ENCODE assay signal across 16 mouse cellular contexts in the genomic region with DNA sequence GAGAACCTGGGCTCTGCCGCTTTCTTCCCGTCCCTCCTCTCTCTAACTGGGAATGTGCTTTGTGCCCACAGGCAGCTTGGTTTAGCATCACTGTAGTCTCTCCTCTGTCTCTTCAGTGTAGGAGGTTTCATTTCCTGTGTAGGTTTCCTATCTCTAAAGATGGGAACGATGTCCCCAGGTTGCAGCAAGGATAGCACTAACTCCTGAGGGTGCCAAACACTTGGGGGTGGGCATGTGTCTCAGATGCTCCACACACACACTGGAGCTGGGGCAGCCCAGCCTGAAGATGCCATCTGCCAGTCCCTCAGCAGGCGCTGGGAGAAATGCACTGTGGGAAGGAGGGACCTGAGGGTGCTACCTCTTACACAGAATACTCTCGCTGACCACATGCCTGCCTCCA. TPM values are rescaled to one million over a fixed set of nuclear protein-coding genes. Genes with fewer than 3 reads are reported as not detected.
A peak's percentile ranks its signal among the peaks of the same experiment; 100 is the strongest.
DNase-seq lines count a peak whose midpoint lies in the region; ATAC-seq lines count a peak whose summit lies in the region.
"Had no signal": no experiment of that assay in that cellular context is flagged by ENCODE, and none has a peak within 500 bp of the region (broad histone marks: within the 10 kb centered on the region; RNA-seq: fewer than 3 reads in every experiment).

No protein-coding gene starts in this region.

- WGBS in embryonic facial prominence, embryonic 11.5 days = 86% methylated on average over 5 of the region's 5 CpGs
- 67% methylated on average over 5 of the region's 5 CpGs for WGBS in neural tube, embryonic 13.5 days

- 0 out of 2 replicates have a peak, but pooled peaks cover 2% of the 10 kb centered on the region for H3K4me1 ChIP-seq in embryonic facial prominence, embryonic 11.5 days (ENCODE audit: control insufficient read depth, insufficient read depth, low read length)
- peaks cover 48% of the 10 kb centered on the region for H3K4me1 ChIP-seq in neural tube, embryonic 13.5 days (replicated peaks)
- H3K4me1 ChIP-seq: stomach, embryonic 15.5 days had no signal

- H3K27me3 ChIP-seq in embryonic facial prominence, embryonic 11.5 days (ENCODE audit: control insufficient read depth, insufficient read depth, low read length) = no peaks in the 10 kb centered on the region
- H3K27me3 ChIP-seq in neural tube, embryonic 13.5 days = no peaks in the 10 kb centered on the region
- H3K27me3 ChIP-seq: midbrain, embryonic 15.5 days; Patski; stomach, embryonic 15.5 days had no signal

- no peak overlapping the region for H3K4me2 ChIP-seq in embryonic facial prominence, embryonic 11.5 days (ENCODE audit: low read depth, low read length)
- no peak overlapping the region for H3K4me2 ChIP-seq in neural tube, embryonic 13.5 days
- H3K4me2 ChIP-seq: midbrain, embryonic 15.5 days; stomach, embryonic 15.5 days had no signal

- no peaks in the 10 kb centered on the region for H3K9me3 ChIP-seq in embryonic facial prominence, embryonic 11.5 days (replicated peaks; ENCODE audit: control insufficient read depth, low read length)
- H3K9me3 ChIP-seq in neural tube, embryonic 13.5 days = no peaks in the 10 kb centered on the region
- H3K9me3 ChIP-seq: midbrain, embryonic 15.5 days; stomach, embryonic 15.5 days had no signal

- no peak overlapping the region for H3K4me3 ChIP-seq in embryonic facial prominence, embryonic 11.5 days (ENCODE audit: low read depth, low read length)
- H3K4me3 ChIP-seq in neural tube, embryonic 13.5 days = no peak overlapping the region
- H3K4me3 ChIP-seq: midbrain, embryonic 15.5 days; stomach, embryonic 15.5 days had no signal

- DNase-seq in layer of hippocampus, adult 9-11 months = peak; percentile 80
- DNase-seq in layer of hippocampus, adult 9-10 months (ENCODE audit: low spot score) = no peak
- no peak for DNase-seq in embryonic facial prominence, embryonic 11.5 days (ENCODE audit: low spot score)
- DNase-seq in frontal cortex, postnatal 36 days (ENCODE audit: low spot score in 2 of 2) = peak; percentile 76 to 89
- no peak for DNase-seq in cerebellum, adult 11-12 months
- DNase-seq in kidney, adult 9 months = no peak
- DNase-seq: cerebellum, postnatal 10 days; heart, adult 18-20 months; kidney, adult 2 months; lung, postnatal 36 days; thymus, postnatal 4 days had no signal

- H3K9ac ChIP-seq in embryonic facial prominence, embryonic 11.5 days (replicated peaks; ENCODE audit: low read length) = no peak overlapping the region; the same call in 1 of the 2 replicates
- H3K9ac ChIP-seq in neural tube, embryonic 13.5 days = no peak overlapping the region
- H3K9ac ChIP-seq: liver, embryonic 14.5 days; midbrain, embryonic 15.5 days; stomach, embryonic 15.5 days had no signal

- H3K36me3 ChIP-seq in embryonic facial prominence, embryonic 11.5 days (replicated peaks; ENCODE audit: control insufficient read depth, insufficient read depth, low read depth, low read length) = no peaks in the 10 kb centered on the region
- H3K36me3 ChIP-seq in neural tube, embryonic 13.5 days = peaks cover 13% of the 10 kb centered on the region; the same call in 1 of the 2 replicates
- H3K36me3 ChIP-seq: midbrain, embryonic 15.5 days had no signal

- H3K27ac ChIP-seq in embryonic facial prominence, embryonic 11.5 days (replicated peaks; ENCODE audit: low read depth, low read length) = 0 out of 2 replicates have a peak overlapping the region, but pooled peaks have one; percentile 8
- H3K27ac ChIP-seq in neural tube, embryonic 13.5 days (replicated peaks) = 0 out of 2 replicates have a peak overlapping the region, but pooled peaks have one; percentile 38
- H3K27ac ChIP-seq: liver, embryonic 14.5 days; midbrain, embryonic 15.5 days; stomach, embryonic 15.5 days had no signal

- no peak for ATAC-seq in embryonic facial prominence, embryonic 11.5 days (replicated peaks; ENCODE audit: insufficient number of reproducible peaks, low FRiP score, low TSS enrichment, low read depth)
- ATAC-seq in neural tube, embryonic 13.5 days (ENCODE audit: low read depth) = no peak
- ATAC-seq: midbrain, embryonic 15.5 days; Patski had no signal

RNA-seq across cellular contexts. Expression of a gene that starts 56.9 kb away (rescaled TPM):
- polyA plus RNA-seq in embryonic facial prominence, embryonic 11.5 days (2014; fragmentation: Nextera tagmentation; extraction: Ambion mirVana) = 24.9 and 25.7 TPM in 2 replicates
- polyA plus RNA-seq in neural tube, embryonic 13.5 days (2015; fragmentation: Nextera tagmentation; extraction: Ambion mirVana) = 24.9 and 26.2 TPM in 2 replicates

Comparison
In these comparisons a context has a peak if more than half of its experiments do, and no peak if none do; other contexts are left out.
1. DNase-seq: peak in layer of hippocampus, adult 9-11 months (single experiment) and frontal cortex, postnatal 36 days (2 of 2); none in layer of hippocampus, adult 9-10 months (single experiment), embryonic facial prominence, embryonic 11.5 days (single experiment), cerebellum, adult 11-12 months (single experiment) and kidney, adult 9 months (single experiment).